Mouse (Mus musculus) cerebellum, postnatal 10 days (tissue): ENCODE data around the gene Itpr3.

Experiments used
- DNase-seq, 2 experiments: peaks; one replicate each; pipeline ENCODE4 v3.0.0; 2021; ENCODE audit warnings: mixed read lengths in 2 of 2

The Itpr3 gene

DNA sequence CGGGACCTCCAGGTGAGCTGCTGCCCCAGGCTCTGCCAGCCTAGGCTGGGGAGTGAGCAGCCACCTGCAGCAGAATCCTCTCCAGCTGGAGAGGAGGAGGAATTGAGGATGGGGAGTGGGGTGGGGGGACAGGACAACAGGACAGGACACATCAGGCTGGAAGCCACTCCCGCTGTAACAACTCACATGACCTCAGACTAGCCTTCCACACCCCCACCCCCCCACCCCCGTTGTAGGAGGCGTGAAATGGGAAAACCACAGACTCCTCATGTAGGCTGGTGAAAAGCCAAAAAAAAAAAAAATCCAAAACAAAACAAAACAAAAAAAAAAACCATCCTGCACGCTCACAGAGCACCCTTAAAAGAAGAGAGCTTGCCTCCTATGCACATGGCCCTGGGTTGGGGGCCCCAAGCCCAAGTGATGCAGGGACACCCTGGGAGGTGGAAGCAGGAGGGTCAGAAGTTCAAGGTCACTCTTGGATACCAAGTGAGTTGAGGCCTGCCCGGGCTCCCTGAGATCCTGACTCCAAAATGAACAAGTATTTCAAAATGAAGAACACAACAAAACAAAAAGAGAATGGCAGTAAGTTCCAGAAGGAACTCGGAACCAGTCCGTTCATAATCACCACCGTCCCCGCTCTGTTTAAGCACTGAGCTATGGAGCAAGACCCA, 17.5 kb upstream of the Itpr3 start:
- no peak for DNase-seq

DNA sequence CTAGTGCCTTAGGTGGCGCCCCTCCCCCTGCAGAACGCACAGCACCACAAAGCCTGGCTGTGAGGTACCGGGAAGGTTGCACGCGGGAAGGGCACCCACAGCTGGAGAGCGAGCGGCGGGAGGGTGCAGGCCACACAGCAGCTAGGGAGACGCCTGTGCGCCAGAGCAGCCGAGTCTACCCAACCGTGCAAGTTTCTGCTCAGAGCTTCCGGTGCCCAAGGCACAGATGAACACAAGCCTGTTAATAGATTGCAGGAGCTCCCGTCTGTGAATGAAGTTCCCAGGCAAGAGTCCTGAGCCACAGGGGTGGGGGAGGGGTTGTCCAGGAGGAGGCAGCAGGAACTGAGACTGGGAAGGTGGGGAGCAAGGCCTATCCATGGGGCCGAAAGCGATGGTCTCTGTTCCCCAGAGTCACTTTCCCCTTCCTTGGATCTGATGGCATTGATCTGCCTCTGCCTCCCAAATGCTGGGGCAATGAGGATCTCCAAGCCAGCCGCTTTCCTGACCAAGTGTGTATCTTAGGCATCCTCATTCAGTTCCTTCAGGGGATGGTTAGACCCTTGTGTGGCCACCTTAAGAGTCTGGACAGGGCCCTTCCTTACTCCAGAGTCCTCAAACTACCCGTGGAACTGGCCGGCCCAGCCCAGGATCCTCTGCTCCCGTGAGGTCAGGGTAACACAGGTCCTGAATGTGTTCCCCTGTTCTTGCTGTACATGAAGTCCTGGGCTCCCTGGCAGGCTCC, 16.6 kb upstream of the Itpr3 start:
- DNase-seq, result no peak

DNA sequence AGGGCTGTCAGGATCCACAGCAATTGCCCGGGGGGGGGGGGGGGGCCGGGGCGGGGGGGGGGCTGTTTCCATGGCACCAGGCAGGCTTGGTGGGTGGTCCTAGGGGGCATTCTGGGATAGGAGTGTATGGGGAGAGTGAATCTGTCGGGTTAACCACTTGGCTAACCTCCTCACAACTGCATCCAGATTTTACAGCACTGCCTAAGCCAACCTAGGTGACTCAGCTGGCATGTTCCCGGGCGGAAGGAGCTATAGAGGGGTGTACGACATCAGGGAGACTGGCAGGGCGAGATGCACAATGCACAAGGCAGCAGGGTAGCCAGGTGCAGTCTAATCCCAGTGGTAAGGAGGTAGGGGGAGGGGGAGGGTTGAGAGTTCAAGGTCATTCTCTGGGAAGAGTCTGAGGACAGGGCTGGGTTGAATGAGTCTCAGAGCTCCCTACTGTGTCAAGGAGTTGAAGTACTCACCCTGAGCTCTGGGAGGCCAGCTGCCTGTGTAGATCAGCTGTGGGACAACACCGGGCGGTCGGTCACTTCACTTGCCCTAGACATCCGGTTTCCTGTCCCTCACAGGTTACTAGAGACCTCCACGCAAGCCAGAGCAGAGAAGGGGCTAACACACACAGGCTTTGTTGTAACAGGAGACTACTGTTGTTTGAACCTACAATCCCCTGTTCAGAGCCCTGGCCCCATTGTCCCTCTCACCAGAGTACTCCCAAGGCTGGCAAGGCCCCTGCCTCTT, 15.9 kb upstream of the Itpr3 start:
- no peak for DNase-seq

DNA sequence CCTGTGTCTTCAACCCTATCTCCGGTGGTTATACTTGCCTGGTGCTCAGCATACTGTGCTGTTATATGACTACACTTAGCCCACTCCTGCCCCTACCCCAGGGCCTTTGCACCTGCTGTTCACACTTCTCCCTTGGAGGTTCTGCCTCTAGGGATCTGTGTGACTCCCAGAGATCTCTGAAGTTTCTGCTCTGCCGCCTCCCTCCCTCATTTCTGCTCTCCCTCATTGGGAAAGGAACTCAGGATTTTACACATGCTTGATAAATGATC, 15.4 kb upstream of the Itpr3 start:
- no peak for DNase-seq

DNA sequence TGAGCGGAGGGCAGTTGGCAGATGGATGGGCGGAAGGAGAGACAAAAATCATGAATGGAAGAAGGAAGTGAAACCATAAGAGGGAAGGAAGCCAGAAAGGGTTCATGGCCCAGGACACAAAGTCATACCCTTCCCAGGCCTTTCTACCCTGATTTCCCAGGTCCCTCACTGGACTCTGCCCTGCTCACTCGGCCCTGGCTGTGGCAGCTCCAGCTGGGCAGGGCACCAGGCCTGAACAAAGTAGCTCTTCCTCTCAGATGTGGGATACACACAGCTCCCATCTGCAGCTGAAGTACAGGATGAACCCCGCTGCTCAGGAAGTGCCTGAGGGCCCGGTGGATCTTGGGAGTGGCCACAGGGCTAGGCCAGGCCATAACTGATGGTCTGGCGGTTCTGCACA, 14.3 kb upstream of the Itpr3 start:
- no peak for DNase-seq

DNA sequence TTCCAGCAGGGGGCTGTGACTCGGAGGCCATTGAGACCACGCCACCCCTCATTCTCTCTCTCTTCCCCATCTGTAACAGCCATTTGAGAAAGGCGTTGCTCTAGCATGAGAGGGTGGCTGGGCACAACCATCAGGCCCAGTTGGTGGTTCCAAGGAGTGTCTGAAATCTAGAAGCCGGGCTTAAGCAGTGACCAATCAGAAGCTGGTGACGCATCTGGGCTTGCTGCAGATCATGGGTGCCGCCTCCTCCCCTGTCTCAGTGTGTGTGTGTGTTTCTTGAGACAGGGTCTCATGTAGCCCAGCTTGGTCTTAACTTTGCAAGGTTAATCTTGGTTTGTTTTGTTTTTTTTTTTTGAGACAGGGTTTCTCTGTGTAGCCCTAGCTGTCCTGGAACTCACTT, 11.9 kb upstream of the Itpr3 start:
- no peak for DNase-seq

DNA sequence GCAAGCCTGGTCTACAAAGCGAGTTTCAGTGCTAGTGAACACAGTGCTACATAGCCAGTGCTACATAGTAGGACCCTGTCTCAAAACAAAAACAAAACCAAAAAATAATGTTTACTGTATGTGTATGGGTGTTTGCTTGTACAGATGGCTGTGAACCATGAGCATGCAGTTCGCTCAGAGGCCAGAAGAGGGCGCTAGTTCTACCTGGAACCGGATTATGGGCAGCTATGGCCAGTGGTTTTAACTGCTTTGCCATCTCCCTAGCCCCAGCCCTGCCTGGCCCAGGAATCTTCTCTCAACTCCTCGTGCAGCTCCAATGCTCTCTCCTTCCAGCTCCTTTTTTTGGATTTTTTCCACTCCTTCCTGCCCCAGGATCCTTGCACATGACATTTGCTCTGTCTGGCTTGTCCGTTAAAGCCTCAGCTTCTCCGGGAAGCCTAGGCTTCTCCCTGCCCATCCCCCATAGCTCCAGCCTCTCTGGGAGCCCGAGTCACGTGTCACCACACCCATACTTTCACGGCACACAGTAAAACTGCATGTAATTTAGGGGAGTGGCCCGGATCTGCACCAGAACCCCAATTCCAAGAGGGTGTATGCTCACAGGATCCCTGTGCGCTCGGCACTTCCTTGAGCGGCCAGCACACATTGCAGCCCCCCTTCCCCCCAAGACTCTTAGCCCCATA, 9.2 kb upstream of the Itpr3 start:
- DNase-seq, result no peak

DNA sequence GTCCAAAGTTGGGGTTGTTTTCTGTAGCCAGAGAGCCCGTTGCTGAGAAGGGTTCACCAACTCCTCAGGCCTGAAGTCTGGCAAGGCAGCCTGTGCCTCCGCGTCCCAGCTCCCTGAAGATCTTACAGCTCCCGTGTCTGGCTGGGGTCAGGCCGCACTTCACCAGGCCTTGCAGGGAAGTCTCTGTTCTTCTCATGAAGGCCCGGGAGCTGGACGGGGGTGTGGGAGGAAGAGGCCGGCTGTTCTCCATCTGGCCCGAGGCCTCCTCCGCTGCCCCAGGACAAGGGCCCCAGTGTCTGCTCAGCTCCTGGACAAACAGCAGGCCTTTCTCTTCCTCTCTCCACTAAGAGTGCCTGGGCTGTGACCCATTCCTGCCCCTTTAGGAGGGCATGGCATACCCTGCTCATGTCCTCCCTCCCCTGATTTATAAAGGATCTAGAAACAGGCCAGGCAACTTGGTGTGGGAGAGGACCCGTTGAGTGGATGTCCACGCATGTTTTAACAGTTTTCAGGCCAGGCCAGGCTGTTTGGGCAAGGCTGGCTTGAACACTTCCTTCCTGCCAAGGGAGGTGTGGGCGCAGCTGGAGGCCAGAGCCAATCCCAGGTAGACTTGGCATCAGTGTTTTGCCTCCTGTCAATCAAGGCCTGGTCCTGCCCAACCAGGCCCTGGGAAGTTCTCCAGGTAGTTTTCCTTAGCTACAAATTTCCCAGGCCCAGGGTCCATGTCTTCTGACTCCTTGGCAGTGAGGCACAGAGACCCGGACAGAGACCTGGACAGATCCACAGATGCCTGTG, 8.5 kb upstream of the Itpr3 start:
- DNase-seq, result no peak

DNA sequence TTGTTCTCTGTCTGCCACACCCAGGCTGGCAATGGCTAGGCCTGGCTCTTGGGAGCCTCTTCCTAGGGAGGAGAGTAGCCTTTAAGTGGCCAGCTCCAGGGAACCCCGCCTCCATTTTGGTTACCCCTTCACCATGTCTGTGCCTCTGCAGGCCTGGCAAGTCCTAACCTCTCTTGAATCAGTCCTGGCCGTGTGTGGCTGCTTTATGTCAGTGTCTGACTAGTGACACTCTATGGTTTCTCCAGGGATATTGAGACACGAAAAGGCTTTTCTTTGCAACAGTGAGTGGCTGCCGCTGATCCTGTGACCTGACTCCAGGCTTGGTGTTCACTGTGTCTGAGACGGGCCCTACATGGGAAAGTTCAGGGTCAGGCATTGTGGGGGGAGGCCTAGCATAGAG, 6.3 kb upstream of the Itpr3 start:
- no peak for DNase-seq

DNA sequence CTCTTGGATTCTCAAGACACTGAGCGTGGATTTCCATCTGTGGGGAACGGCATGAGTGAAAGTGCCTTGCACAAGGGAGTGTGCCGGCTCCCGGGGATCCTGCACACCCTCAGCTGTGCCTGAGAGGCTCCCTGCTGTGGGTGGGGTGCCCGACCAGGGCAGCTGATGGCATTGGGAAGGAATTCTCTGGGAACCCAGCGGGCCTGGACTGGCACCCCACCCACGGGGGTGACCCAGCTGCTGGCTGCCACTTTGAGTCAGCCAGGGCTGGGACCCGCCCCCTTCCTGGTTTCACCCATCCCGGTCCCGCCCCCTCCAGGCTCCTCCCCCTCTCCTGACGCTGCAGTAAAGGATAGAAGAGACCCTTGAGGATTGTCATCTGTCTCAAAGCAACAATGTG, 5.6 kb upstream of the Itpr3 start:
- DNase-seq, result no peak

DNA sequence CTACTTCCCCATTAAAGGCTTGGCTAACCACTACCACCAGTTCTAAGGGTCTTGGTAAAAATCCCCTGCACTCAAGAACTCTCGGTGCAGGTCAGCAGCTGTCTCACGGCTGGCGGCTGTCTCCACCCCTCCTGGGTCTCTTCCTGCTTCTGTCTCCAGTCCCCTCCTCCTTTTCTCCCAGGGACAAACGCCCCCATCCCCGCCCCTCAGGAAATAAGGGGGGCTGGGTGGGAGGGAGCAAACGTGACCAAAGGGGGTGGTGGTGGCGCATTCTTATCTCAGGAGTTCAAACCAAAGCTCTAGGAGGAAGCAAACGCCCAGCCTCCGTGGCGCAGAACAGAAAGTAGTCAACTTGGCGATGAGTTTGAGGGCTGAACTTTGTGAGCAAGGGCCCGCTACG, 934 bp upstream of the Itpr3 start:
- no peak for DNase-seq

DNA sequence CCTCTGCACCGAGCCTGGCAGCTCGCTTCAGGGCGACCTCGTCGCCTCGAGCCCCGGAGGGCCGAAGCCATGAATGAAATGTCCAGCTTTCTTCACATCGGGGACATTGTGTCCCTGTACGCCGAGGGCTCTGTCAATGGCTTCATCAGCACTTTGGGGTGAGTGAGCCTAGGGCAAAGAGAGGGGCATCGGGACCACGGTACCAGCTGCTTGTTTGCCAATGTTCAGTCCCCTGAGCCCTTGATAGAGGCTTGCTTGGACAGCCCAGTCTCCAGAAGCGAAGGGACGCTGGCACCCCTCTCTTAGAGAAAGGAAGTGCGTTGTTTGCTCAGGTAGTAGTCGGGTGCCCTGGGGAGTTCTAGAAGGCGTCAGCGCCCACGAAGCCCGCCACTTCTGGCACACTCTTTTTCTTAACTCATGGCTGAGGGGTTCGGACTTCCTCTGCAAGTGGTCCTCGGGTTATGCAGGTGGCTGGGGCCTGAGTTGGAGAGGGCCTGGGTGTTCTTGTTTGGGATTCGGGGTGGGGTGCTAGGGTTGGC, 482 bp downstream of the Itpr3 start:
- DNase-seq, result no peak

DNA sequence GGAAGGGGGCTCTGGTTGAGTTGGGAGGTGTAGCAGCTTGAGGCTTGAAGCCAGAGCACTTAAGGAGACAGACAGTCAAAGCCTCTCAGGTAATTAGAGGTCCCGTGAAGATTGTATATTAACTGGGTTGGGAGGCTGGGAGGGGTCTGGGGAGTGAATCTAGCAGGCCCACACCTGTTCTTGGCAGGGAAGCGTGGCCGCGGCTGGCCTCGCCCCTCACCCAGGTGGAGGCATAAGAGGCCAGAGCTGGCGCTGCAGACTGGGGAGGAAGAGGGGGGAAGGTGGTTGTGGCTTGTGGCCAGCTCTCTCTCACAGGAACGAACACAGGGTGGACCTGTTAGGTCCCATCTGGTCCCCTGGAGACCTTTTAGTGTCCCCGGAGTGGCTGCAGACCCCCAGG, 3.6 kb downstream of the Itpr3 start:
- DNase-seq, result no peak

DNA sequence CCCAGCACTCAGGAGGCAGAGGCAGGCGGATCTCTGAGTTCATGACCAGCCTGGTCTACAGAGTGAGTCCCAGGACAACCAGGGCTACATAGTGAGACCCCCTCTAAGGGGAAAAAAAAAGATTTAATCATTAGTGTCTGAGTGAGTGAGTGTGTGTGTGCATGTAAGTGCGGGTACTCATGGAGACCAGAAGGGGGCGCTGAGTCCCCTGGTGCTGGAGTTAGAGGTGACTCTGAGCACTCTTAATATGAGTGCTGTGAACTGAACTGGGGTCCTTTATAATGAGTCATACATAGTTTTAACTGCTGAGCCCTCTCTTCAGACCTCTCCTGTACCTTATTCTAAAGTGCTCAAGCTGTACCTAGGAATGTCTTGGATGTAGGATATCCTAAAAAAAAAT, 4.6 kb downstream of the Itpr3 start:
- DNase-seq, result no peak

DNA sequence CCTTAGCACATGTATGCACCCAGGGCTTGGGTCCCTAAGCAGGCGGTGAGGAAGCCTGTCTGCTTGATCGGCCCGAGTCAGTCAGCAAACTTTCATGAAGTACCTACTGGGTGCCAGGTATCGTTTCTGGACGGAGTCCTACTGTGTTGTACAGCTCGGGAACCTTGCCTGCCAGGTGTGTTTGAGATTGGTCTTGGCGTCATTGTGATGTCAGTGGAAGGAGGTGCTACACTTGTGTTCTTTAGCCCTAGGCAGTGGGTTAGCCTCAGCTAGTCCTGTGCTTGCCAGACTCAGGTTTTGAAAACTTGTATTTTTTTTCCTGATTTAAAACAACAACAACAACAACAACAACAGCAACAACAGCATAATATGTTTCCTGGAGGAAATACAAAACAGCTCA, 5.6 kb downstream of the Itpr3 start:
- no peak for DNase-seq

DNA sequence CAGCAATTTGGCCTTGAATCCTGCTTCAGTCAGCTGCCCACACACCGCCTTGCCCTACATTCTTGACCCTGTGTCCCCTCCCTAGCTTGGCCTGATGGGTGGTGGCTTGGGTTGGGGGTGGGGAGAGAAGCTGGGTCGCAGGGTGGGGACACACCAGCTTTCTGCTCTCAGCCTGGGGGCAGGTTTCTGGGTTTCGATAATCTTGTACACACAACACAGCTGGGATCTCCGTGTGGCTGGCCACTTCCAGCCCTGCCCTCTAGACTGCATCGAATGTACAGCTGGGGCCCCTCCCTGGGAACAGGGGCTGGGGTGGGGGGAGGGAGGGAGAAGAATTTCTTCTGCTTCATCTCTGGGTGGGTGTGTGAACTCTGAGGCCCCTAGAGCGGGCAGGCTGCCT, 6.6 kb downstream of the Itpr3 start:
- no peak for DNase-seq

DNA sequence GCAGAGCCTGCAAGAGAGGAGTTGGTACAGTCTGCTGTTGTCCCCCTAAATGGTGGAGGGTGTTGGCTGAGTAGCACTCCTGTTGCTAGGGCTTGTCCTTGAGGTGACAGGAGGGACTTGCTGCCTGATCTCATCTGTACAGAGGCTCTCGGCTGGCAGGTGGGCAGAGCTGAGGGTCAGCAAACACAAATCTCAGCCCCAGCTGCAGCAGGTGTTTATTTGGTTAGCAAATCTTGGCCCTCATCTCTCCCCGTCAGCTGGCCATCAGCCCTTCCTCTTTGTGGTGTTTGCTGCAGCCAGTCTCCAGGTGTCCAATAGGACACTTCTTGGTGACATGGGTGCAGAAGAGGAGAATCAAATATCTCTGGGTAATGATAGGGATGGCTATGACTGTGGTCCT, 7.1 kb downstream of the Itpr3 start:
- no peak for DNase-seq

DNA sequence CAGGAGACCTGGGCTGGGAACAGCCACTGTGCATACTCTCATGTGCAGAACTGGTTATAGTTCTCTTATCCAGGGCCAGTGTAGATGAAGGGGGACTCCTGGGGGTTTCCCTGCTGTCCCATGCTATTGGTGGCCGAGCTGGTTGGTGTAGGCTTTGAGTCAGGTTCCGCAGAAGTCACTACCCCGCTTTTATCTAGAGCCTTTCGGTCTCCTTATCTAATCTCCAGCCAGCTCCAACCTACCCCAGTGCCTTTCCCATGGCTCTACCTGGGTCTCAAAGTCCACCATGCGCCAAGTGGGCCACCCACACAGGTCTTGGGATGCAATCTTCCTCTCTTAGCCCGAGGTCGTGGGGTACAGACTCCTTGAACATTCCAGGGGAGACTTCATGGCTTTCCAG, 9.0 kb downstream of the Itpr3 start:
- DNase-seq, result no peak

DNA sequence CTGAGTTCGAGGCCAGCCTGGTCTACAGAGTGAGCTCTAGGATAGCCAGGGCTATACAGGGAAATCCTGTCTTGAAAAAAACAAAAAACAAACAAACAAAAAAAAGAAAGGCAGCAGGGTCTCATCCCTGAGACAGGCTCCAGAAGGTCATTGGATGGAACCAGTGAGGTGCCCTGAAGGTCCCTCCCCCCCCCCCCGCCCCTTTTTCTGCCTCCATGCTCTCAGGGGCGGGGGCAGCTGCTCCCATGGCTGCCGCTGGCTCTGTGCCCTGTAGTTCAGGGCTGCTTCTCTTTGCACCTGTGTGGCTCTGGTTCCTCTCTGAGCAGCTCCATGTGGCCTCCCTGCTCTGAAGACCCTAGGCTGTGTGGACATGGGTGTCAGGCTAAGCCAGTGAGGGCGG, 12.0 kb downstream of the Itpr3 start:
- peak in 1 of 2 experiments; percentile 48 for DNase-seq

DNA sequence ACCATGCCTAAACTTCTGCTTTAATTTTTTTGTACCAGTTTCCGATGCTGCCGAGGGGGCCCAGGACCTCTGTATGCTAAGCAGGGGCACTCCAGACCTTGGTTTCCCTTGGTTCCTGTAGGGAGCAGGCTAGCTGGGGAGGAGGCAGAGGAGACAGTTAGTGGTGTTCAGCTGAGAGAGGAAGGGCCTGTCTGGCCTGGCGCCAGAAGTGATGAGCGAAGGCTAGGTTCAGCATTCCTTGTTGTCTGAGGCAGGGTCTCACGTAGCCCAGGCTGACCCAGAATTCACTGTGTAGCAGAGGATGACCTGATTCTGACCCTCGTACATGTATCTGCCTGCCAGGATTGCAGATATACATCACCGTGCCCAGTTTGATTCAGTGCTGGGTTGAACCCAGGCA, 13.8 kb downstream of the Itpr3 start:
- peak in 1 of 2 experiments; percentile 50 for DNase-seq

DNA sequence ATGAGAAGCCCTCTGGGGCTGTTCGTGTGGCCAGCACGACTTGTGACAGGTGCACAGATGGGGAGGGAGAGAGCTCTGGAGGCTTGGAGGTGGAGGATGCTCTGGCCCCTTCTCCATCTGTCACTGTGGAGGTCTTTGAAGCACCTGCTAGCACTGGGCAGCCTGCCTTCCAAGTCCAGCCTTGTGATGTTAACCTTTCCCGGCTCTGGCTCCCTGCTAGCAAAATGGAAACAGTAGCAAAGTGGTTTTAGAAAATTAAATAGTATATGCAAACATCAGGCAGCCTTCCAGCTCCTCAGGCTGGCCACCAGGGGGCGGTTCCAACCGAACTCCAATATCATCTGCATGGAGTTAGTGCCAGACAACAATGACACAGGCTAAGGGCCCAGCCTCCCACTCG, 14.5 kb downstream of the Itpr3 start:
- DNase-seq, result peak; percentile 79 to 85

DNA sequence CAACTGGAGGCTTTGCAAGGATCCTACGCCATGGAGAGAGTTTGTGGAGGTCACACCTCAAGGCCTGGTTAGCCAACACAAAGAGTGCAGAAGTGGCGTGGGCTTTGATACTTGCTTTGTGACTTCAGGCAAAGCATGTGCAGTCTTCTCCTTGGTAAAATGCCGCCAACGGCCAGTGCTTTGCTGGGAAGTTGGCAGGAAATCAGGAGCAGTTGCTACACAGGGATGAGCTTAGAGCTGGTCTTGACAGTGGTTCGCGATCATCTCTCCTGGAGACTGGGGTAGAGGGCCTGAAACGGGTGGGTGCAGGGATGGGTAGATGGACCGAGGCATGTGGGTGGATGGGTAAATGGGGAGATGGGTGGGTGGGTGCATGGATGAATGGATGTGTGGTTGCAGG, 15.3 kb downstream of the Itpr3 start:
- DNase-seq, result peak; percentile 66 to 69

DNA sequence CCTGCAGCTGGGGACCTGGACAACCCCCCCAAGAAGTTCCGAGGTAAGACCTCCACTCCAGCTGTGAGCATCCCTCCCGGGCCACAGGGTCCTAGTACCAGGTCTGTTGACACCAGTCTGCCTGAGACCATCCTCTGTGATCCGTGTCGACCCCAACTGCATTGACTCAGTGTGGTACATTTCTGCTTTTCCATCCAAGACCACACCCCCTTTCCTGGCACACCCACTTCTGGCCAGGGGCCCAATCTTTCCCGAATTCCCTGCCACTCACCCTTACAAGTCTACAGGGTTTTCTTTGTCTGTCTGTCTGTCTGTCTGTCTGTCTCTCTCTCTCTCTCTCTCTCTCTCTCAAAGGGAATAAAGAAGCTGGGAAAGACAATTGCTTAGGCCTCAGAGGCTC, 16.0 kb downstream of the Itpr3 start:
- DNase-seq, result peak in 1 of 2 experiments; percentile 36
